Mouse (Mus musculus) forebrain, embryonic 13.5 days (tissue): ENCODE data around the gene Ppp1r9a. TPM values are rescaled to one million over a fixed set of nuclear protein-coding genes. Genes with fewer than 3 reads are reported as not detected.

Experiments used
- ATAC-seq: fragments of 200-750 bp; cut with Nextera tagmentation; 2 replicates; pipeline ENCODE4 v1.8.0; 2017
- H3K27ac ChIP-seq: fragments of 300-500 bp; sonication (generic); 2 replicates; pipeline ENCODE4 v1.5.1; 2015; ENCODE audit warnings: inconsistent platforms, mild to moderate bottlenecking, moderate library complexity
- H3K27me3 ChIP-seq: fragments of 300-500 bp; sonication (generic); 2 replicates; pipeline ENCODE4 v1.6.1; 2015; ENCODE audit warnings: mild to moderate bottlenecking, inconsistent platforms
- H3K36me3 ChIP-seq: fragments of 300-500 bp; sonication (generic); 2 replicates; pipeline ENCODE4 v1.6.1; 2015; ENCODE audit warnings: mild to moderate bottlenecking, inconsistent platforms; ENCODE audit not compliant: poor library complexity, severe bottlenecking
- H3K4me1 ChIP-seq: fragments of 300-500 bp; sonication (generic); 2 replicates; pipeline ENCODE4 v1.6.1; 2015; ENCODE audit warnings: inconsistent platforms
- H3K4me2 ChIP-seq: fragments of 300-500 bp; sonication (generic); 2 replicates; pipeline ENCODE4 v1.6.1; 2015; ENCODE audit warnings: inconsistent platforms, mild to moderate bottlenecking, moderate library complexity
- H3K4me3 ChIP-seq: fragments of 300-500 bp; sonication (generic); 2 replicates; pipeline ENCODE4 v1.5.1; 2015; ENCODE audit warnings: mild to moderate bottlenecking, inconsistent platforms
- H3K9ac ChIP-seq: fragments of 300-500 bp; sonication (generic); 2 replicates; pipeline ENCODE4 v1.6.1; 2015; ENCODE audit warnings: mild to moderate bottlenecking, inconsistent platforms
- H3K9me3 ChIP-seq: fragments of 300-500 bp; sonication (generic); replicated peaks from 2 replicates; pipeline ENCODE4 v1.6.1; 2016; ENCODE audit warnings: inconsistent platforms
- WGBS: fragments of 180-500 bp; shearing (Covaris S2); methylation state at CpG from one replicate; pipeline ENCODE4 v1.1.7; 2015; 5-methylcytosine and 5-hydroxymethylcytosine counted together
- polyA plus RNA-seq: library from polyadenylated mRNA; unstranded; fragments of >200 nt; fragmentation: Nextera tagmentation; extraction: Ambion mirVana; gene quantifications from 2 replicates; pipeline ENCODE4 v1.2.1, GENCODE M21; 2015

Gene Ppp1r9a
- polyA plus RNA-seq, 1 experiment from 2014 or later, result 32.2 TPM

- Histone ChIP-seq H3K9ac (no peak overlapping the region), H3K36me3 (no peaks in the 10 kb centered on the region), H3K9me3 (no peaks in the 10 kb centered on the region), H3K27ac (no peak overlapping the region), H3K4me3 (no peak overlapping the region), H3K27me3 (no peaks in the 10 kb centered on the region), H3K4me2 (no peak overlapping the region), H3K4me1 (peaks cover 26% of the 10 kb centered on the region)
- ATAC-seq, result no peak
- 6% methylated on average over 4 of the region's 4 CpGs for WGBS
Observed at GRCm38 (mm10) chr6:5012794-5013193, 110.1 kb downstream of the Ppp1r9a start.

DNA sequence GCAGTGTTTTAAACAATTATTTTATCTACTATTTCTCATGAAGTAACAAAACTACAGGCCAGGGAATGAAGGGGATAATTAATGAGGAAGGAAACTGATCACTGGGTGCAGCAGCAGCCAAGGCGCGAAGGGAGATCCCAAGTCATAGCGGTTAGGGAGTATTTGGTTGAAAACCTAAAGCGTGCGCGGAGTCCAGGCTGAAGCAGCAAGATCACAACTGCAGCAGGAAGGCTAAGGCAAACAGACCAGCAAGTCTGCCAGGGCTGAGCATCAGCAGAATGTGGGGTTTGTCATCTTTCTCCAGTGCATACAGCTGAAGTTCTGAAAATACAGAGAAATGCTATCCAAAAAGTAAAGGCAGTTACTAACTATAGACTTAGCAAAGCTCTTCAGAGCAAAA is 111.8 kb downstream of the Ppp1r9a start:
- Histone ChIP-seq H3K27ac (no peak overlapping the region), H3K4me3 (no peak overlapping the region), H3K4me1 (peaks cover 26% of the 10 kb centered on the region), H3K9me3 (no peaks in the 10 kb centered on the region), H3K9ac (no peak overlapping the region), H3K27me3 (no peaks in the 10 kb centered on the region), H3K4me2 (no peak overlapping the region), H3K36me3 (no peaks in the 10 kb centered on the region)
- 97% methylated on average over 6 of the region's 6 CpGs for WGBS
- ATAC-seq, result no peak

GRCm38 (mm10) chr6:5015173-5015572 is 112.5 kb downstream of the Ppp1r9a start:
- WGBS, result 71% methylated on average over 2 of the region's 2 CpGs
- no peaks in the 10 kb centered on the region for H3K9me3 ChIP-seq
- ATAC-seq, result no peak
- no peaks in the 10 kb centered on the region for H3K27me3 ChIP-seq
- no peak overlapping the region for H3K4me3 ChIP-seq
- H3K27ac ChIP-seq, result no peak overlapping the region
- no peaks in the 10 kb centered on the region for H3K36me3 ChIP-seq
- H3K9ac ChIP-seq, result no peak overlapping the region
- no peak overlapping the region for H3K4me2 ChIP-seq
- peaks cover 26% of the 10 kb centered on the region for H3K4me1 ChIP-seq

DNA sequence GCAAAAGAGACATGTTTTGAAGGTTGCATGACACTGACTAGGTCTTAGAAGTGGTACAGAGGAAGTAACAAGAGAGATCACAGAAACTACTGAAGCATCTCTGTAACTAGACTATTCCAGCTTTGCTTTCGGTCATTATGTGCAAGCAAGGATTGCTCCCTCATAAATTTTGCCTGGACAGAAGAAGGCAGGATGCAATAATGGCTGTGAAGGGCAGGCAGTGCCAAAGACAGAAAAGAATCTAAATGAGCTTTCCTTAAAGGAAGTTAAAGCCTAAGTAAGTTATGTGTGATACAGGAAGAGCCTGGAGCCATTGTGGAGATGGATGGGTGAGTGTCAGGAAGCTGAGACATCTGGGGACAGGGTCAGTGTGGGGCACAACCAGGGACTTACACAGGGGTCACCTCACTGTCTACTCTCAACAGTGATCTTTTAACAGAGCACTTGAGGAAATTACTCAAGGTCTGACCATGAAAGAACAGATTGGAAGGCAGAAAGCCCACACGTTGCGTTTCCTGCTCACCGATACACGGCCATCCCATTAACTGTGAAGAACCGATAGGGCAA is 115.3 kb downstream of the Ppp1r9a start:
- ATAC-seq, result no peak
- Histone ChIP-seq H3K9me3 (no peaks in the 10 kb centered on the region), H3K27me3 (no peaks in the 10 kb centered on the region), H3K4me3 (no peak overlapping the region), H3K36me3 (no peaks in the 10 kb centered on the region), H3K27ac (no peak overlapping the region), H3K4me2 (no peak overlapping the region), H3K4me1 (no peaks in the 10 kb centered on the region; the same call in 1 of the 2 replicates), H3K9ac (no peak overlapping the region)
- WGBS, result 90% methylated on average over 6 of the region's 6 CpGs

- no peaks in the 10 kb centered on the region for H3K9me3 ChIP-seq
- no peaks in the 10 kb centered on the region for H3K27me3 ChIP-seq
- WGBS, result 40% methylated on average over 5 of the region's 5 CpGs
- no peaks in the 10 kb centered on the region for H3K36me3 ChIP-seq
- no peak overlapping the region for H3K4me2 ChIP-seq
- H3K4me1 ChIP-seq, result no peaks in the 10 kb centered on the region
- ATAC-seq, result no peak
- H3K27ac ChIP-seq, result no peak overlapping the region
- H3K9ac ChIP-seq, result no peak overlapping the region
- no peak overlapping the region for H3K4me3 ChIP-seq
Observed at GRCm38 (mm10) chr6:5019208-5019607, 116.5 kb downstream of the Ppp1r9a start.

DNA sequence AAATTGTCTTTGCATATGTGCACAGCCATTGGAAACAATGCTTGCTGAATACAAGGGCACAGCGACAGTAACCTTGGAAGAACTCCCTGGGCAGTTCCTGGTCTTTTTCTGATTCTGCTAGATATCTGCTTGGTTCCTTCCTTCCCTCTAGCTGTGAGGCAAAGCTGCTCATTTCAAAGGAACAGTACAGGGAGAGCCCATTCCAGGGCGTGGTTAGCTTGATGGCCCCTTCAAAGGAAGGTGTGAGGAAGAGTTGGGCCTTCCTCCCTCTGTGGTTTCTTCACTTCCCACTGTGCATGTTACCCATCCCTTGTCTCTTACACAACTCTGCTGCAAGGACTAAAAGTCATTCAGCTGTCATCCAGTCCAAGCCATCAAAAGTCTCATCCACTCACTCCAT is 117.3 kb downstream of the Ppp1r9a start:
- no peaks in the 10 kb centered on the region for H3K9me3 ChIP-seq

DNA sequence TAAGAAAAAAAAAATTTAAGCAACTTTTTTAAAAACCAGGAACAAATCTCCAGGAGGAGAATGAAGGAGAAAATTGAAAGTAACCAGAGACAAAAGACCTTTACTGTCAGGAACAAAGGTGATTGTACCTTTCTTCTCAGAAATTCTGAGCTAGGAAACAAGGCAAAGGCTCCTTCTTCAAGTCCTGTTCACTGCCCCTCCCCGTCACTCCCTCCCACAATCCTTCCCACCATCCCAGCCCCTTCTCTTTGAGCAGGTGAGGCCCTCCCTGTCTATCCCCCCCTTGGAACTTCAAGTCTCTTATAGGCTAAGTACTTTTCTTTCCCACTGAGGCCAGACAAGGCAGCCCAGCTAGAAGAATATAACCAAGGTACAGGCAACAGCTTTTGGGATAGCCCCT is 117.8 kb downstream of the Ppp1r9a start:
- no peaks in the 10 kb centered on the region for H3K4me1 ChIP-seq
- no peak overlapping the region for H3K27ac ChIP-seq
- no peaks in the 10 kb centered on the region for H3K9me3 ChIP-seq
- H3K4me2 ChIP-seq, result no peak overlapping the region
- ATAC-seq, result no peak
- H3K4me3 ChIP-seq, result no peak overlapping the region
- no peak overlapping the region for H3K9ac ChIP-seq
- WGBS, result 92% methylated on average over 1 of the region's 1 CpGs
- no peaks in the 10 kb centered on the region for H3K27me3 ChIP-seq
- no peaks in the 10 kb centered on the region for H3K36me3 ChIP-seq

More for the DNA sequence above, 117.3 kb downstream of the Ppp1r9a start:
- no peaks in the 10 kb centered on the region for H3K4me1 ChIP-seq
- H3K4me2 ChIP-seq, result no peak overlapping the region
- no peak for ATAC-seq
- H3K9ac ChIP-seq, result no peak overlapping the region
- WGBS, result 90% methylated on average over 2 of the region's 2 CpGs
- H3K4me3 ChIP-seq, result no peak overlapping the region
- no peaks in the 10 kb centered on the region for H3K27me3 ChIP-seq
- H3K36me3 ChIP-seq, result no peaks in the 10 kb centered on the region
- H3K27ac ChIP-seq, result no peak overlapping the region

DNA sequence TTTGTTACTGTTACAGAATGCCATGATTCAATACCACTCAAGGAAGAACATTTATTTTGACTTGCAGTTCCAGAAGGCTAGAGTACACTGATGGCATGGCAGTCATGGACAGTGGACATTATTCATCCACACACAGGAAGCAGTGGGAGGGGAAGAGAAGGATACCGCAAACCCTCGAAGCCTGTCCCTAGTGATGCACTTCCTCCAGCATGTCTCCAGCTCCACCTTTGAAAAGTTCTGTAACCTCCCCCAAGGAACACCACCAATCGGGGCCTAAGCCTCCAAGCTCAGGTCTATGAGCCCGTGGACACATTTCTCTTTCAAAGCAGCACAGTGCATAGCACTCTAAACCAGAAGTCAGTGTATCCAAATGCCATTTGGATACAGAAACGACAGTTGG is 120.0 kb downstream of the Ppp1r9a start:
- no peak for ATAC-seq
- H3K4me2 ChIP-seq, result no peak overlapping the region
- H3K27me3 ChIP-seq, result no peaks in the 10 kb centered on the region
- H3K9me3 ChIP-seq, result no peaks in the 10 kb centered on the region
- peaks cover 12% of the 10 kb centered on the region; the same call in 1 of the 2 replicates for H3K4me1 ChIP-seq
- H3K4me3 ChIP-seq, result no peak overlapping the region
- no peak overlapping the region for H3K9ac ChIP-seq
- H3K27ac ChIP-seq, result no peak overlapping the region
- no peaks in the 10 kb centered on the region for H3K36me3 ChIP-seq
- WGBS, result 94% methylated on average over 5 of the region's 5 CpGs

DNA sequence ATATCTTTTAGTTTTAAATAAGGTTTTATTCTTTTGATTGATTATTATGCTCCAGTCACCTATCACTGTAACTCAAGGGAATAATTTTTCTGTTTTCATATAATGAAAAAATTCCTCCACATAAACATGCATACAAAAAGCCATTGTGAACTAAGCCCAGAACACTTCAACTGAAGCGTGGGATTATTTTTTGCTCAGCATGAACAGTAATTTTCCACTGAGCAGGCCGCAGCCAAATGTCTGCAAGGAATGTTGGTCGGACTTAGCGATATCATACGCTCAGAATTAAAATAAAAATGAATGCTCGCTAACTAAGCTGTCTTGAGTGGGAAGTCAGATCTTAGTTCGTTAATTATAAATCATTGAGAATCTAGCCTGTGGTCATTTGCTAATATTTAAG is 122.2 kb downstream of the Ppp1r9a start:
- Histone ChIP-seq H3K27ac (no peak overlapping the region), H3K4me1 (peaks cover 14% of the 10 kb centered on the region; the same call in 1 of the 2 replicates), H3K36me3 (no peaks in the 10 kb centered on the region), H3K4me3 (no peak overlapping the region), H3K9me3 (no peaks in the 10 kb centered on the region), H3K9ac (no peak overlapping the region), H3K27me3 (no peaks in the 10 kb centered on the region), H3K4me2 (no peak overlapping the region)
- ATAC-seq, result no peak
- 55% methylated on average over 7 of the region's 7 CpGs for WGBS

- Histone ChIP-seq H3K9ac (no peak overlapping the region), H3K27me3 (no peaks in the 10 kb centered on the region), H3K4me3 (no peak overlapping the region), H3K4me1 (peaks cover 14% of the 10 kb centered on the region; the same call in 1 of the 2 replicates), H3K4me2 (no peak overlapping the region), H3K9me3 (no peaks in the 10 kb centered on the region), H3K36me3 (no peaks in the 10 kb centered on the region), H3K27ac (no peak overlapping the region)
- WGBS, result 28% methylated on average over 3 of the region's 3 CpGs
- no peak for ATAC-seq
Observed at GRCm38 (mm10) chr6:5026772-5027171, 124.1 kb downstream of the Ppp1r9a start.

- ATAC-seq, result no peak
- peaks cover 14% of the 10 kb centered on the region; the same call in 1 of the 2 replicates for H3K4me1 ChIP-seq
- no peak overlapping the region for H3K27ac ChIP-seq
Observed at GRCm38 (mm10) chr6:5027213-5027612, 124.5 kb downstream of the Ppp1r9a start.

DNA sequence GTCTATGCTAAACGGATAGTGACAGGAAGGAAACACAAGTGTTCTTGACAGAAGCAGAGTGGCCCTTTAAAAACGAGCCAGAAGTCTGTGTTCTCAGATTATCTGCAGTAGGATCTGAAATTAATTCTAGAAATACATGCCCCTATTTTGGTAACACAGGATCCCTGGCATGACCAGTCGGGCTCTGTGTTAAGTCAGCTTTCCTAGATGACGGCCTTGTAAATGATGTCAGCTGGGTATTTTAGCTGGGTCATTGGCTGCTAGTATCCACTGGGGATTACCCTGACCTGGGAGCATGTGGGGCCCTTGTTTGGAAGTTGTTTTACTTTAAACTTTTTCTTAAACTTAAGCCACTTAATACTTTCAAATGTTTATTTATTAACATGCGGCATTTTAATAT is 125.1 kb downstream of the Ppp1r9a start:
- no peak for ATAC-seq
- 48% methylated on average over 5 of the region's 5 CpGs for WGBS
- Histone ChIP-seq H3K4me1 (peaks cover 14% of the 10 kb centered on the region; the same call in 1 of the 2 replicates), H3K4me2 (no peak overlapping the region), H3K9me3 (no peaks in the 10 kb centered on the region), H3K9ac (no peak overlapping the region), H3K36me3 (no peaks in the 10 kb centered on the region), H3K27ac (no peak overlapping the region), H3K27me3 (no peaks in the 10 kb centered on the region), H3K4me3 (no peak overlapping the region)

More at GRCm38 (mm10) chr6:5027213-5027612, 124.5 kb downstream of the Ppp1r9a start:
- Histone ChIP-seq H3K36me3 (no peaks in the 10 kb centered on the region), H3K27me3 (no peaks in the 10 kb centered on the region), H3K9me3 (no peaks in the 10 kb centered on the region), H3K9ac (no peak overlapping the region), H3K4me2 (no peak overlapping the region), H3K4me3 (no peak overlapping the region)
- 47% methylated on average over 2 of the region's 2 CpGs for WGBS
